Mouse (Mus musculus): ENCODE measurements around the gene Bach2. TPM values are rescaled to one million over a fixed set of nuclear protein-coding genes. Genes with fewer than 3 reads are reported as not detected.

Gene Bach2
- polyA plus RNA-seq, 1 experiment from 2014 or later, result 18.8 TPM

DNA sequence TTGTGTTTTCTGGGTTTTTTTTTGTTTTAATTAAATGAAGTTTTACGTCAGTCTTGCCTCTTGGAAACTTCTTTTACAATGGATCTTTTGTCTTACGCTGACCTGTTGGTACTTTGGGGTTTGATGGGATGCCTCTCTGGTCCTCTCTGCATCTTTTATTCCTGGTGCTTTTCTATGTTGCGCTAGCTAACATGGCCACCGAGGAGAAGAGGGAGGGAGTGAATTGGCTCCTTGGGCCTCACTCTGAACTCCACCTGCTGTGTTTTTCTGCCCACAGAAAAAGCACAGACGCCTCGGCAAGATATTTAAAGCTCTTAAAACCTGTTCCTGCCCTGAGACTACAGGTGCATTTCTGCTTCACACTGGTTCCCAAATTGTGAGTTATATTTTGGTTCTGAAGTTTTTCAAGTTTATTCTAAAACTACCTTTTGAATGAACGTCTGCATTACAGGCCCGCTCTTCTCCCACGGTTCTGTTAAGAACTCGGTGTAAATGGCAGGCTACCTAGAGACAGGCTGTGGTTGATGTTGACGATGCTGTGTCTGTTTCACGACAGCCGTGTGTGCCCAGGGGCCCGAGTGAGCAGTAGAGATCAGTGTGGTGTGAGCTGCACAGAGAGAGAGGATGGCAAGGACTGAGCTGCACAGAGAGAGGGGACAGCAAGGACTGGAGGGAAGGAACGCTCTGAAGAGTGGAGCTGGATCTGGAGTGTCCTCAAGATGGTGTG is 13.5 kb downstream of the Bach2 start:
- H3K9me3 ChIP-seq (replicated peaks; ENCODE audit: control insufficient read depth, low read length, poor library complexity, severe bottlenecking), result no peaks in the 10 kb centered on the region
- no peak overlapping the region for H3K4me3 ChIP-seq (ENCODE audit: low read depth, low read length)
- no peak for ATAC-seq
- H3K9ac ChIP-seq (ENCODE audit: low read depth, low read length), result no peak overlapping the region
- H3K36me3 ChIP-seq (ENCODE audit: control insufficient read depth, insufficient read depth, low read length), result no peaks in the 10 kb centered on the region
- whole genome bisulfite sequencing, result 41% methylated on average over 15 of the region's 15 CpGs
- H3K27me3 ChIP-seq (ENCODE audit: control insufficient read depth, insufficient read depth, low read depth, low read length), result no peaks in the 10 kb centered on the region
- H3K4me1 ChIP-seq (ENCODE audit: control insufficient read depth, insufficient read depth, low read length), result peaks cover 40% of the 10 kb centered on the region
- no peak overlapping the region for H3K27ac ChIP-seq (ENCODE audit: low read length)
- no peak overlapping the region for H3K4me2 ChIP-seq (ENCODE audit: low read length)

DNA sequence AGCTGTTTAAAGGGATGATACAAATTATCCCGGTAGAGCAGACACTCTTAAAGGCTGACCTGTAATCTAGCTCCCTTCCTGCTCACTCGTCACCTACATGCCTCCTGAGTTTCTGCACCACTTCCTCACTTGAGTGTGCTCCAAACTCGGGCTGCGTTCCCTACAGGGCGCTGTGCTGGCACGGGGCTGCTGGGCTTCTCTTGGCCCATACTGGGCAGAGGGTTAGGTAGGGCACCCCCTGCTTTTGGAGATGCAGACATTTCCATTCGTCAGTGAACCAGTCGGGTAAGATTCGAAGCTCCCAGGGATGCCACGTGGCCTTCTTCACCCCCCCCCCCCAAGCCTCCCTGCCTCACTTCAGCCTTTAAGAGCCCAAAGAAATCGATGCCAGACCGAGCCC is 19.1 kb downstream of the Bach2 start:
- Histone ChIP-seq H3K27ac (ENCODE audit: low read length) (no peak overlapping the region), H3K9ac (ENCODE audit: low read depth, low read length) (no peak overlapping the region), H3K9me3 (replicated peaks; ENCODE audit: control insufficient read depth, low read length, poor library complexity, severe bottlenecking) (no peaks in the 10 kb centered on the region), H3K36me3 (ENCODE audit: control insufficient read depth, insufficient read depth, low read length) (no peaks in the 10 kb centered on the region), H3K4me2 (ENCODE audit: low read length) (no peak overlapping the region), H3K4me1 (ENCODE audit: control insufficient read depth, insufficient read depth, low read length) (peaks cover 4% of the 10 kb centered on the region), H3K4me3 (ENCODE audit: low read depth, low read length) (no peak overlapping the region), H3K27me3 (ENCODE audit: control insufficient read depth, insufficient read depth, low read depth, low read length) (no peaks in the 10 kb centered on the region)
- ATAC-seq, result no peak
- 81% methylated on average over 12 of the region's 12 CpGs for WGBS

DNA sequence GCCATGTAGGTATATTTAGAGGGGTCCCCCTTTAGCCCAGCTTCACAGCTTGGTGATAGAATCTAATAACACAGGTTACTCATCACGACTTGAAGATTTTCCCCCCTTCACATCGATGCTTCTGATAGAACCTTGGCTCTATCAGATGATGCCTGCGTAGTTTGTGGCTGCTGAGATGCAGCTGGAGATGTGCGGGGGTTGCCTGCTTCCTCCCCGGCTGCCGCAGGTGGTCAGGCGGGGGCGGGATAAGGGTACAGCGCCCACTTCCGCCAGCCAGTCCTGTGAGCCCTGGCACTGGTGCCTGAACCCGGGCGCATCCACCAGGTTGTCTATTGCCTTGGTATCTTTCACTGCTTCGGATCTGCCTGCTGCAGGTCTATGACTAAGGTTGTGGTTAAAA is 19.5 kb downstream of the Bach2 start:
- Histone ChIP-seq H3K27me3 (ENCODE audit: control insufficient read depth, insufficient read depth, low read depth, low read length) (no peaks in the 10 kb centered on the region), H3K4me2 (ENCODE audit: low read length) (no peak overlapping the region), H3K9me3 (replicated peaks; ENCODE audit: control insufficient read depth, low read length, poor library complexity, severe bottlenecking) (no peaks in the 10 kb centered on the region), H3K4me3 (ENCODE audit: low read depth, low read length) (no peak overlapping the region), H3K36me3 (ENCODE audit: control insufficient read depth, insufficient read depth, low read length) (no peaks in the 10 kb centered on the region), H3K27ac (ENCODE audit: low read length) (no peak overlapping the region), H3K4me1 (ENCODE audit: control insufficient read depth, insufficient read depth, low read length) (peaks cover 4% of the 10 kb centered on the region), H3K9ac (ENCODE audit: low read depth, low read length) (no peak overlapping the region)
- no peak for ATAC-seq
- WGBS, result 88% methylated on average over 13 of the region's 13 CpGs

DNA sequence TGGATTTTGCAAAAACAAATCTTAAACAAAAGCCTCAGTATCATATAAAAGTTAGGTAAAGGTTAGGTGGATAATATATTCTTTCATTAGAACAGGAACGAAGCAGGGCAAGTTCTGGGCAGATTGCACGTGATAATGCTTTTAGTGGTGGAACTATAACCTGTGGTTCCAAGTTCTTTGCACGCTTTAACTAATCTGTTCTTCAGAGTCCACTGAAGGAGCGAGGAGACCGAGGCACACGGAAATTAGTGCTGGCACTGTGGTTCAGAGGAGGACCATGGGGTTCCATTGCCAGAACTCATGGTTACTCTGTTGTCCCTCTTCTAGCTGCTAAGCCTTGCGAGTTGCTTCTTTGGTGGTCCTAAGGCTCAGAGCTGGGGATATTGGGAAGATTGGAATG is 20.0 kb downstream of the Bach2 start:
- H3K27me3 ChIP-seq (ENCODE audit: control insufficient read depth, insufficient read depth, low read depth, low read length), result no peaks in the 10 kb centered on the region
- H3K4me3 ChIP-seq (ENCODE audit: low read depth, low read length), result no peak overlapping the region
- no peaks in the 10 kb centered on the region for H3K9me3 ChIP-seq (replicated peaks; ENCODE audit: control insufficient read depth, low read length, poor library complexity, severe bottlenecking)
- H3K4me2 ChIP-seq (ENCODE audit: low read length), result no peak overlapping the region
- no peaks in the 10 kb centered on the region for H3K36me3 ChIP-seq (ENCODE audit: control insufficient read depth, insufficient read depth, low read length)
- no peak overlapping the region for H3K9ac ChIP-seq (ENCODE audit: low read depth, low read length)
- WGBS, result 96% methylated on average over 7 of the region's 7 CpGs
- no peak overlapping the region for H3K27ac ChIP-seq (ENCODE audit: low read length)
- peaks cover 4% of the 10 kb centered on the region for H3K4me1 ChIP-seq (ENCODE audit: control insufficient read depth, insufficient read depth, low read length)
- ATAC-seq, result no peak

DNA sequence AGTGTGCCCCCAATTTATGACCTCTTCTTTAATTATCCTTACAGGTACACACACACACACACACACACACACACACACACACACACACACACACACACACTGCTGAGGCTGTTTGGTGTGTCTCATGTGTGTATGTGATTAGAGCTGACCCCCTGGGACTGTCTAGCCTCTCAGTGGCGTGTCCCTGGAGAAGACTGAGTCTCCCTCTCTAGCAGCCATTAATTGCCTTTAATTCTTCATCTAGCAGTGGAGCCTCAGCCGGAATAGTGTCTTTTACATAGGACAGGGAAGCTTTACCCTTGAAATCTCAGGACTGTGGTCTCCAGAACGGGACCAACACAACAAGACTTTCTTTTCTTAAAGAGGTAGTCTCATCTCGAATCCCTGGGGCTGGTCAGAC is 22.3 kb downstream of the Bach2 start:
- no peaks in the 10 kb centered on the region; the same call in 1 of the 2 replicates for H3K4me1 ChIP-seq (ENCODE audit: control insufficient read depth, insufficient read depth, low read length)

DNA sequence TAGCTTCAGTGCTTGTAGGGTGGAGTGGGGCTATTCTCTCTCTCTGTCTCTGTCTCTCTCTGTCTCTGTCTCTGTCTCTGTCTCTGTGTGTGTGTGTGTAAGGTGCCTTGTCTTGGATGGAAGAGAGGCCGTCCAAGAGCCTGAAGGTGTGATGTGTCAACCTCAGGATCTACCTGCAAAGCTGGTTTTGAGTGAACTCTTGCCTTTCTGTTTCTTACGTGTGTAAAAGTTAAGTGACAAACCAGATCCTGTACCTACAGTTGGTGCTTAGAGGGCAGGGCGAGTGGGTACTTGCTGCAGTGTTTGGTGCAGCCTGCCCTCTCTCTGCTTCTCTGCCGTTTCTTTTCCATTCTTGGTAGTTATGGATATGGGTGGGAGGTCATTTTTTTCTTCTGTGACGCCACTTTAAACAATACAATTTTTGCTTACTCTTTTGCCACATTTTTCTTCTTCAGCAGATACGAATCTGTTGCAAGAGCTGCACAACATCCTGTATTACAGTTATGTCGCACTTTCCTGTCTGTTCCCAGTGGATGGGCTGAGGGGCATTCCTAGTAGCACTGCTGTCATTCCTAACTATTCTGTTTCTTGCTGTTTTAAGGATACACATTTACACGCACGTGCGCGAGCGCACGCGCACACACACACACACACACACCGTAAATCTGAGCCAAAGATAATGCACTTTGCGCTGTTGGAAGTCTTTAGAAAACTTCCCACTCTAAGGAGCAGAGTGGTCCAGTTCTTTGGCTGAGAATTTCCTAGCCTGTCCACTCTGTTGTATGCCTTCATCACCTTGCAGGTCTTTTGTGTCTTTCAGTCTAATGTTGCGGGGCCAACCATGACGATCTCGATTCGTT is 24.5 kb downstream of the Bach2 start:
- Histone ChIP-seq H3K36me3 (ENCODE audit: control insufficient read depth, insufficient read depth, low read length) (no peaks in the 10 kb centered on the region), H3K27ac (ENCODE audit: low read length) (no peak overlapping the region), H3K9me3 (replicated peaks; ENCODE audit: control insufficient read depth, low read length, poor library complexity, severe bottlenecking) (no peaks in the 10 kb centered on the region), H3K4me2 (ENCODE audit: low read length) (no peak overlapping the region), H3K4me1 (ENCODE audit: control insufficient read depth, insufficient read depth, low read length) (no peaks in the 10 kb centered on the region; the same call in 1 of the 2 replicates), H3K9ac (ENCODE audit: low read depth, low read length) (no peak overlapping the region), H3K4me3 (ENCODE audit: low read depth, low read length) (no peak overlapping the region), H3K27me3 (ENCODE audit: control insufficient read depth, insufficient read depth, low read depth, low read length) (no peaks in the 10 kb centered on the region)
- ATAC-seq, result no peak
- WGBS, result 94% methylated on average over 20 of the region's 20 CpGs

More for the DNA sequence above, 22.3 kb downstream of the Bach2 start:
- no peaks in the 10 kb centered on the region for H3K27me3 ChIP-seq (ENCODE audit: control insufficient read depth, insufficient read depth, low read depth, low read length)
- no peak overlapping the region for H3K4me2 ChIP-seq (ENCODE audit: low read length)
- 78% methylated on average over 4 of the region's 4 CpGs for WGBS
- no peak for ATAC-seq
- no peak overlapping the region for H3K4me3 ChIP-seq (ENCODE audit: low read depth, low read length)
- no peak overlapping the region for H3K27ac ChIP-seq (ENCODE audit: low read length)
- no peaks in the 10 kb centered on the region for H3K36me3 ChIP-seq (ENCODE audit: control insufficient read depth, insufficient read depth, low read length)
- no peaks in the 10 kb centered on the region for H3K9me3 ChIP-seq (replicated peaks; ENCODE audit: control insufficient read depth, low read length, poor library complexity, severe bottlenecking)
- no peak overlapping the region for H3K9ac ChIP-seq (ENCODE audit: low read depth, low read length)

DNA sequence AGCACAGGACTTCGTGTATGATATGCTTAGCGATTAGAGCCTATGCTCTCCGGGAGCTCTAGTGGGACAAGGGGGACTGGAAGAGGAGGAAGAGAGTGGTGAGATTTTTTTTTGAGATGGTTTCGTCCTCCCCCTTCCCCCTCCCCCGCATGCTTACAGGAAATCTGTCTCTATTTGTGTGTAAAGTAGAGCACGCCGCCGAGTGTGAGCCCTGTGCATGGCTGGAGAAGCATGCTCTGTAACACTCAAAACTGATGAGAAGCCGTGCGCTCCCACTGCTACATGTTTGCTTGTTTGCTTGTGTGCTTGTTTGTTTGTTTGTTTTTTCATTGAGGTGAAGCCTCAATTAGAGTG is 25.1 kb downstream of the Bach2 start:
- 65% methylated on average over 10 of the region's 10 CpGs for WGBS
- no peaks in the 10 kb centered on the region for H3K9me3 ChIP-seq (replicated peaks; ENCODE audit: control insufficient read depth, low read length, poor library complexity, severe bottlenecking)
- H3K27me3 ChIP-seq (ENCODE audit: control insufficient read depth, insufficient read depth, low read depth, low read length), result no peaks in the 10 kb centered on the region
- no peaks in the 10 kb centered on the region; the same call in 1 of the 2 replicates for H3K4me1 ChIP-seq (ENCODE audit: control insufficient read depth, insufficient read depth, low read length)
- no peak overlapping the region for H3K4me3 ChIP-seq (ENCODE audit: low read depth, low read length)
- no peaks in the 10 kb centered on the region for H3K36me3 ChIP-seq (ENCODE audit: control insufficient read depth, insufficient read depth, low read length)
- H3K9ac ChIP-seq (ENCODE audit: low read depth, low read length), result no peak overlapping the region
- H3K4me2 ChIP-seq (ENCODE audit: low read length), result no peak overlapping the region
- H3K27ac ChIP-seq (ENCODE audit: low read length), result no peak overlapping the region
- no peak for ATAC-seq

DNA sequence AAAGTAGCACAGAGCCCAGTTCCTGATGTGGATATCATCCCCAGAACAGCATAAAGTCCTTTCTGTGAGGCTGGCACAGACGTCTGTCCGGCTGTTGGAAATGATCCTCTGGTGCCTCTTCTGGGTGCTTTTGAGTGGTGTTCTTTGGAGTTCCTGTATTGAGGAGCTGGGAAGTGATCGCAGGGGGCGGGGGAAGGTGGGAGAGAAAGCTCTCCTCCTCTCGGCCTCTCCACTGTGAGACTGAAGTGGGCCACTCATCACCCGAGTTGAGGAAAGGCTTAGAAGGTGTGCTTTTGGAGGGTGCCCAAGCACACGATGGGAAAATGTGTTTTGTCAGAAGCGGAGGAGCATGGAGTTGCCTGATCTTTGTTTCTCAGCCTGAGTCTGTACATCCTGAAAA is 26.3 kb downstream of the Bach2 start:
- H3K27me3 ChIP-seq (ENCODE audit: control insufficient read depth, insufficient read depth, low read depth, low read length), result no peaks in the 10 kb centered on the region
- H3K36me3 ChIP-seq (ENCODE audit: control insufficient read depth, insufficient read depth, low read length), result no peaks in the 10 kb centered on the region
- no peaks in the 10 kb centered on the region for H3K9me3 ChIP-seq (replicated peaks; ENCODE audit: control insufficient read depth, low read length, poor library complexity, severe bottlenecking)
- ATAC-seq, result no peak
- H3K4me1 ChIP-seq (ENCODE audit: control insufficient read depth, insufficient read depth, low read length), result no peaks in the 10 kb centered on the region; the same call in 1 of the 2 replicates
- 73% methylated on average over 8 of the region's 8 CpGs for WGBS
- no peak overlapping the region for H3K4me2 ChIP-seq (ENCODE audit: low read length)
- no peak overlapping the region for H3K4me3 ChIP-seq (ENCODE audit: low read depth, low read length)
- H3K9ac ChIP-seq (ENCODE audit: low read depth, low read length), result no peak overlapping the region
- H3K27ac ChIP-seq (ENCODE audit: low read length), result no peak overlapping the region

DNA sequence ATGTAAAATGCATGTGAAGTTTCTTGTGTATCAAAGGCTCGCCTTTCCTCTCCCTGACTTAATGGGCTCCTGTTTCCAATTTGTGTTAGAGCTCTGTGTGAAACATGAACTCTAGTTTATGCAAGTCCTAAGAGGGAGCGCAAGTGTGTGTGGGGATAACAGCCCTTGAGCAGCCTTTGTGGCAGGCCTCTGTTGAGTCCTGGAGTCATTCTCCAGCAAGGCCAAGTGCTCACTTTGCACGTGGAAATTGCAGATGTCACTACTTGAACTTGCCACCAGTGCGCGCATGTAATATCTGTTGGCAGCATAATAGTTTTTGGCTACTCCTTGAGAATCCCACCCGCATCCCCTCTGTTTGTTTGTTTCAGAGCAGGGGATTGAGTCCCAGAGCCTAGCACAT is 28.1 kb downstream of the Bach2 start:
- Histone ChIP-seq H3K27me3 (ENCODE audit: control insufficient read depth, insufficient read depth, low read depth, low read length) (no peaks in the 10 kb centered on the region), H3K9ac (ENCODE audit: low read depth, low read length) (no peak overlapping the region), H3K4me2 (ENCODE audit: low read length) (no peak overlapping the region), H3K4me3 (ENCODE audit: low read depth, low read length) (no peak overlapping the region), H3K4me1 (ENCODE audit: control insufficient read depth, insufficient read depth, low read length) (no peaks in the 10 kb centered on the region; the same call in 1 of the 2 replicates), H3K9me3 (replicated peaks; ENCODE audit: control insufficient read depth, low read length, poor library complexity, severe bottlenecking) (no peaks in the 10 kb centered on the region), H3K36me3 (ENCODE audit: control insufficient read depth, insufficient read depth, low read length) (no peaks in the 10 kb centered on the region), H3K27ac (ENCODE audit: low read length) (no peak overlapping the region)
- no peak for ATAC-seq
- WGBS, result 74% methylated on average over 6 of the region's 6 CpGs

Data from midbrain, embryonic 16.5 days (tissue).